Mouse (Mus musculus): Measurements from ENCODE around the gene 1190002N15Rik. TPM values are rescaled to one million over a fixed set of nuclear protein-coding genes. Genes with fewer than 3 reads are reported as not detected.

The 1190002N15Rik gene
- polyA plus RNA-seq, 1 experiment from 2014 or later: 6.0 TPM

- Histone ChIP-seq H3K36me3 (ENCODE audit: control insufficient read depth, insufficient read depth, low read length) (no peaks in the 10 kb centered on the region), H3K9ac (ENCODE audit: low read length) (no peak overlapping the region), H3K4me2 (ENCODE audit: low read depth, low read length) (no peak overlapping the region), H3K27me3 (ENCODE audit: control insufficient read depth, insufficient read depth, low read length) (no peaks in the 10 kb centered on the region), H3K4me1 (ENCODE audit: control insufficient read depth, insufficient read depth, low read length) (no peaks in the 10 kb centered on the region), H3K4me3 (replicated peaks; ENCODE audit: low read length) (no peak overlapping the region), H3K27ac (ENCODE audit: low read length) (no peak overlapping the region), H3K9me3 (replicated peaks; ENCODE audit: control insufficient read depth, low read length) (no peaks in the 10 kb centered on the region)
- WGBS: 53% methylated on average over 9 of the region's 9 CpGs
- no peak for ATAC-seq (ENCODE audit: insufficient read depth, low FRiP score)
These were observed 46.4 kb downstream of the 1190002N15Rik start for GRCm38 (mm10) chr9:94491467-94491866.

GRCm38 (mm10) chr9:94487976-94488375, 49.9 kb downstream of the 1190002N15Rik start:
- H3K4me1 ChIP-seq (ENCODE audit: control insufficient read depth, insufficient read depth, low read length): 0 out of 2 replicates have a peak, but pooled peaks cover 5% of the 10 kb centered on the region
- H3K9ac ChIP-seq (ENCODE audit: low read length): no peak overlapping the region
- no peaks in the 10 kb centered on the region for H3K9me3 ChIP-seq (replicated peaks; ENCODE audit: control insufficient read depth, low read length)
- 84% methylated on average over 2 of the region's 2 CpGs for WGBS
- H3K27ac ChIP-seq (ENCODE audit: low read length): no peak overlapping the region
- H3K36me3 ChIP-seq (ENCODE audit: control insufficient read depth, insufficient read depth, low read length): no peaks in the 10 kb centered on the region
- no peak overlapping the region for H3K4me3 ChIP-seq (replicated peaks; ENCODE audit: low read length)
- H3K27me3 ChIP-seq (ENCODE audit: control insufficient read depth, insufficient read depth, low read length): no peaks in the 10 kb centered on the region
- no peak overlapping the region for H3K4me2 ChIP-seq (ENCODE audit: low read depth, low read length)
- no peak for ATAC-seq (ENCODE audit: insufficient read depth, low FRiP score)

DNA sequence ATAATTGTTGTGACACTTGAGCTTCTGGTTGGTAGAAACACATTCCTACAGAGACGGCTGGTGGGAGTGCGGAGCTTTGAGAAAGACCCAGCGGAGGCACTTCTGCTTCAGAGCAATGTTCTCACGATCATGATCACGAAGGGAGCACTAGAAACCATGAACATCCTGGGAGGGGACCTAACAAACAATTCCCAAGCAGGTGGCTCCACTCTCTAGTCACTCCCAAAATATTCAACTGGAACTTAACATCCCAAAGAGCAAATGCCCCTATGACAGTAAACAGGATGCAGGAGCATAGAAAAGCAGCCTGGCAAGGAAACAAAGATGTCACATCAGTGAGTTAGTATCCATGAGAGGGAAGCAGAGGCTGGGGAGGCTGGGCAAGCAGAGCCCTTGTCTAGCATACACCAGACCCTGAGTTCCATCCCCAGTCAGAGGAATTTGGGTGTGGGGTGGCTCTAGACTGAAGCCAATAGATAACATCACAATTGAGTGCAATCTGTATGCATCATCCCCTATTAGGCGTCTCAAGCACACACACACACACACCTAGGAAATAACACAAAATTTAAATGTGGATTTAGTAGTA, 54.5 kb downstream of the 1190002N15Rik start:
- H3K9me3 ChIP-seq (replicated peaks; ENCODE audit: control insufficient read depth, low read length): no peaks in the 10 kb centered on the region
- no peak overlapping the region for H3K27ac ChIP-seq (ENCODE audit: low read length)
- H3K27me3 ChIP-seq (ENCODE audit: control insufficient read depth, insufficient read depth, low read length): no peaks in the 10 kb centered on the region
- H3K9ac ChIP-seq (ENCODE audit: low read length): no peak overlapping the region
- 56% methylated on average over 6 of the region's 6 CpGs for WGBS
- H3K36me3 ChIP-seq (ENCODE audit: control insufficient read depth, insufficient read depth, low read length): no peaks in the 10 kb centered on the region
- no peak overlapping the region for H3K4me3 ChIP-seq (replicated peaks; ENCODE audit: low read length)
- H3K4me1 ChIP-seq (ENCODE audit: control insufficient read depth, insufficient read depth, low read length): 0 out of 2 replicates have a peak, but pooled peaks cover 5% of the 10 kb centered on the region
- no peak overlapping the region for H3K4me2 ChIP-seq (ENCODE audit: low read depth, low read length)
- no peak for ATAC-seq (ENCODE audit: insufficient read depth, low FRiP score)

DNA sequence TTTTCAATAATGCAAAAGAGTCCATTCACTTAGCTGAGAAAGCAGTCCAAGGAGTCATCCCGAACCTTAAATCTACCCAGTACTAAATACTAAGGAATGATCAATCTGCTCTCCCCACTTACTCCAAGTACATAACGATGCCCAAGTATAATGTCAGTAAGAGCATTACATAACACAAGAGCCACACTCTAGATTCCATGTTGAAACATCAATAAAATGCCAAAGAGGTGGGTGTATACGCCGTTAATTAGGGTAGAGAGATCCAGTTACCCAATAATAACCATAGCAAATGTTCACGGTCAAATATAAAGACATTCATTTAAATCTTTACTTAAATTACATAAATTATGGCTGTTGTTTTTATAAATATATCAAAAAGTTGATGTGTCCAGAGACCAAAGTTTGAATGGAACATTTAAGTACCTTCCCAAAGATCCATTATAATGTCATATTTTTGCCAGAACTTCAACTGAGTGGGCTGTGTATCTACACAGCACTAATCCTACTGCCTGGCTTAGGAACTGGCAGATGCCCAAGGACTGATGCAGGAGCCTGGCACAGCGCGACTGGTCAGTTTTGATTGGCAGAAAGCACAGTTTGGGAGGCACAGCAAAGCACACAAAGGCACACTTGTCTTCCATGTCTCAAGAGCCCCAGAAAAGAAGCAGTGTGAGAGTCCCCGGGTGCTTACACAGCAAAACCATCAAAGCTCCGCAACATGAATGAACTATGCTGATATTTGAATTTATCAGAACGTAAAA, 55.5 kb downstream of the 1190002N15Rik start:
- no peaks in the 10 kb centered on the region for H3K27me3 ChIP-seq (ENCODE audit: control insufficient read depth, insufficient read depth, low read length)
- H3K9me3 ChIP-seq (replicated peaks; ENCODE audit: control insufficient read depth, low read length): no peaks in the 10 kb centered on the region
- H3K9ac ChIP-seq (ENCODE audit: low read length): no peak overlapping the region
- no peak overlapping the region for H3K27ac ChIP-seq (ENCODE audit: low read length)
- no peak overlapping the region for H3K4me2 ChIP-seq (ENCODE audit: low read depth, low read length)
- H3K36me3 ChIP-seq (ENCODE audit: control insufficient read depth, insufficient read depth, low read length): no peaks in the 10 kb centered on the region
- 68% methylated on average over 10 of the region's 10 CpGs for WGBS
- no peak overlapping the region for H3K4me3 ChIP-seq (replicated peaks; ENCODE audit: low read length)
- 0 out of 2 replicates have a peak, but pooled peaks cover 5% of the 10 kb centered on the region for H3K4me1 ChIP-seq (ENCODE audit: control insufficient read depth, insufficient read depth, low read length)
- ATAC-seq (ENCODE audit: insufficient read depth, low FRiP score): peak; percentile 25; the same call in 1 of the 2 replicates

GRCm38 (mm10) chr9:94481057-94481456, 56.8 kb downstream of the 1190002N15Rik start:
- no peak overlapping the region for H3K27ac ChIP-seq (ENCODE audit: low read length)
- H3K27me3 ChIP-seq (ENCODE audit: control insufficient read depth, insufficient read depth, low read length): no peaks in the 10 kb centered on the region
- H3K36me3 ChIP-seq (ENCODE audit: control insufficient read depth, insufficient read depth, low read length): no peaks in the 10 kb centered on the region
- ATAC-seq (ENCODE audit: insufficient read depth, low FRiP score): no peak
- no peak overlapping the region for H3K4me3 ChIP-seq (replicated peaks; ENCODE audit: low read length)
- H3K9ac ChIP-seq (ENCODE audit: low read length): no peak overlapping the region
- no peak overlapping the region for H3K4me2 ChIP-seq (ENCODE audit: low read depth, low read length)
- H3K9me3 ChIP-seq (replicated peaks; ENCODE audit: control insufficient read depth, low read length): no peaks in the 10 kb centered on the region
- WGBS: 82% methylated on average over 16 of the region's 16 CpGs
- H3K4me1 ChIP-seq (ENCODE audit: control insufficient read depth, insufficient read depth, low read length): 0 out of 2 replicates have a peak, but pooled peaks cover 5% of the 10 kb centered on the region

- 76% methylated on average over 6 of the region's 6 CpGs for WGBS
- no peak overlapping the region for H3K9ac ChIP-seq (ENCODE audit: low read length)
These were observed 58.5 kb downstream of the 1190002N15Rik start for GRCm38 (mm10) chr9:94479382-94479781.

GRCm38 (mm10) chr9:94478954-94479353, 58.9 kb downstream of the 1190002N15Rik start:
- Histone ChIP-seq H3K27me3 (ENCODE audit: control insufficient read depth, insufficient read depth, low read length) (no peaks in the 10 kb centered on the region), H3K4me2 (ENCODE audit: low read depth, low read length) (no peak overlapping the region), H3K9me3 (replicated peaks; ENCODE audit: control insufficient read depth, low read length) (no peaks in the 10 kb centered on the region), H3K36me3 (ENCODE audit: control insufficient read depth, insufficient read depth, low read length) (no peaks in the 10 kb centered on the region), H3K9ac (ENCODE audit: low read length) (no peak overlapping the region), H3K4me1 (ENCODE audit: control insufficient read depth, insufficient read depth, low read length) (0 out of 2 replicates have a peak, but pooled peaks cover 5% of the 10 kb centered on the region), H3K4me3 (replicated peaks; ENCODE audit: low read length) (no peak overlapping the region), H3K27ac (ENCODE audit: low read length) (no peak overlapping the region)
- 76% methylated on average over 6 of the region's 6 CpGs for WGBS
- ATAC-seq (ENCODE audit: insufficient read depth, low FRiP score): no peak

More at GRCm38 (mm10) chr9:94479382-94479781, 58.5 kb downstream of the 1190002N15Rik start:
- Histone ChIP-seq H3K4me1 (ENCODE audit: control insufficient read depth, insufficient read depth, low read length) (0 out of 2 replicates have a peak, but pooled peaks cover 5% of the 10 kb centered on the region), H3K27ac (ENCODE audit: low read length) (no peak overlapping the region), H3K4me3 (replicated peaks; ENCODE audit: low read length) (no peak overlapping the region), H3K27me3 (ENCODE audit: control insufficient read depth, insufficient read depth, low read length) (no peaks in the 10 kb centered on the region), H3K4me2 (ENCODE audit: low read depth, low read length) (no peak overlapping the region), H3K9me3 (replicated peaks; ENCODE audit: control insufficient read depth, low read length) (no peaks in the 10 kb centered on the region), H3K36me3 (ENCODE audit: control insufficient read depth, insufficient read depth, low read length) (no peaks in the 10 kb centered on the region)
- no peak for ATAC-seq (ENCODE audit: insufficient read depth, low FRiP score)

DNA sequence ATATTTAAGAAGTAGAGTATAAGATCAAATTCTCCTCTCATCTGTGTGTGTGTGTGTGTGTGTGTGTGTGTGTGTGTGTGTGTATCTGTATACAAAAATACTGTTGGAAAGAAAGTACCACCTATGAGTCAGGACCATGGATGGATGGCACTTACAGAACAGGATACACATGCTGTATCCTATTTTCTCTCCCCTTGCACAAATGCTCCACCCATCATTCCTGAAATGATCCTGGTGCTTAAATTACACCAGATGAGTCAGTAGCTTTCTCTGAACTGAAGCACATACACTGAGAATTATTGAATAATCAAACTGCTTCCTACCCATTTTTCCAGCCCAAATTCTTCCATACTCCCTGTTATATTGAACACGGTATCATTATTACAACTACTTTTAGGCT, 61.9 kb downstream of the 1190002N15Rik start:
- no peak for ATAC-seq (ENCODE audit: insufficient read depth, low FRiP score)
- H3K9ac ChIP-seq (ENCODE audit: low read length): no peak overlapping the region
- H3K4me1 ChIP-seq (ENCODE audit: control insufficient read depth, insufficient read depth, low read length): no peaks in the 10 kb centered on the region
- H3K36me3 ChIP-seq (ENCODE audit: control insufficient read depth, insufficient read depth, low read length): no peaks in the 10 kb centered on the region
- no peaks in the 10 kb centered on the region for H3K27me3 ChIP-seq (ENCODE audit: control insufficient read depth, insufficient read depth, low read length)
- no peak overlapping the region for H3K27ac ChIP-seq (ENCODE audit: low read length)
- no peak overlapping the region for H3K4me3 ChIP-seq (replicated peaks; ENCODE audit: low read length)
- H3K9me3 ChIP-seq (replicated peaks; ENCODE audit: control insufficient read depth, low read length): no peaks in the 10 kb centered on the region
- H3K4me2 ChIP-seq (ENCODE audit: low read depth, low read length): no peak overlapping the region
- 93% methylated on average over 1 of the region's 1 CpGs for WGBS

- H3K4me2 ChIP-seq (ENCODE audit: low read depth, low read length): no peak overlapping the region
- peak; percentile 50; the same call in 1 of the 2 replicates for ATAC-seq (ENCODE audit: insufficient read depth, low FRiP score)
These were observed 64.0 kb downstream of the 1190002N15Rik start for GRCm38 (mm10) chr9:94473898-94474297.

More at GRCm38 (mm10) chr9:94473898-94474297, 64.0 kb downstream of the 1190002N15Rik start:
- 51% methylated on average over 7 of the region's 7 CpGs for WGBS
- Histone ChIP-seq H3K9me3 (replicated peaks; ENCODE audit: control insufficient read depth, low read length) (no peaks in the 10 kb centered on the region), H3K9ac (ENCODE audit: low read length) (no peak overlapping the region), H3K4me1 (ENCODE audit: control insufficient read depth, insufficient read depth, low read length) (no peaks in the 10 kb centered on the region), H3K27ac (ENCODE audit: low read length) (no peak overlapping the region), H3K4me3 (replicated peaks; ENCODE audit: low read length) (no peak overlapping the region), H3K27me3 (ENCODE audit: control insufficient read depth, insufficient read depth, low read length) (no peaks in the 10 kb centered on the region), H3K36me3 (ENCODE audit: control insufficient read depth, insufficient read depth, low read length) (no peaks in the 10 kb centered on the region)

All from stomach, embryonic 16.5 days (tissue).